Mouse (Mus musculus): ENCODE results near the gene 4930595D18Rik. TPM values are rescaled to one million over a fixed set of nuclear protein-coding genes. Genes with fewer than 3 reads are reported as not detected.

4930595D18Rik gene
- polyA plus RNA-seq, 1 experiment from 2014 or later = not detected

DNA sequence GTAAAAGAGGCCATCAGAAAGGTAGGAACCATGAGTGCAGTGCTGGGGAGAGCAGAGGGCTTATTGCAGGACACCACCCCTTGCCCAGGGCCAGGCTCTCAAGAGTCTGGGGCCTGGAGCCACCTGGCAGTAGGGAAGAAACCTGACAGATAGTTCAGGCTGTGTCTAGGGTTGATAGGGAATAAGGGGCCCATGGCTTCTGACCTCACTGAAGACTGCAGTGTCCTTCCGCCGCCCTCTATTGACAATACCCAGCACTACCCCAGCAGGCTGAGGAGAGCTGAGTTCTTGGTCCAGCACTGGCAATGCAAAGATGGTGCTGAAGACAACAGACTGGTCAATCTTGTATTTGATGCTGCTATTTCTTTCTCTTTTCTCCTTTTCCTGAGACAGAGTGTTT, 47.2 kb downstream of the 4930595D18Rik start:
- ATAC-seq = no peak
- Histone ChIP-seq H3K4me1 (ENCODE audit: control insufficient read depth, insufficient read depth, low read length) (peaks cover 2% of the 10 kb centered on the region), H3K27ac (ENCODE audit: low read length) (no peak overlapping the region), H3K36me3 (ENCODE audit: control insufficient read depth, insufficient read depth, low read length) (no peaks in the 10 kb centered on the region), H3K9me3 (replicated peaks; ENCODE audit: control insufficient read depth, low read length, poor library complexity, severe bottlenecking) (no peaks in the 10 kb centered on the region; the same call in 1 of the 2 replicates), H3K4me2 (ENCODE audit: low read length) (no peak overlapping the region), H3K27me3 (ENCODE audit: control insufficient read depth, insufficient read depth, low read depth, low read length) (no peaks in the 10 kb centered on the region), H3K9ac (ENCODE audit: low read depth, low read length) (no peak overlapping the region), H3K4me3 (ENCODE audit: low read depth, low read length) (no peak overlapping the region)
- 62% methylated on average over 2 of the region's 2 CpGs for WGBS

DNA sequence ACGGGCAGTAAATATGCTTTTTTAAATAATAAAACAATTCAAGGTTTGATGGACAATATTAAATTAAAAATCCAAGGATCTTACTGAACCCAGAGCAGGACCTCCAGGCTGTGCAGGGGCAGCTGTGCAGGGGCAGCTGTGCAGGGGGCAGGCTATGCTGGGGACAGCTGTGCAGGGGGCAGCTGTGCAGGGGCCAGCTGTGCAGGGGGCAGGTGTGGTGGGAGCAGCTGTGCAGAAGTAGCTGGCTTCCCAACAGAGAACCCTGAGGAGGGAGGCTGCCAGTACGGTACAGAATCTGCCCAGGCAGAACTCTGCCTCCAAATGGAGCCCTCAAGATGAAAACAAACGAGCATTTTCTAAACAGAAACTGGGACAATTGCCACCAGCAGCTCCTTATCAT, 48.3 kb downstream of the 4930595D18Rik start:
- no peak overlapping the region for H3K9ac ChIP-seq (ENCODE audit: low read depth, low read length)
- ATAC-seq = no peak
- 66% methylated on average over 3 of the region's 3 CpGs for WGBS
- H3K27ac ChIP-seq (ENCODE audit: low read length) = no peak overlapping the region
- H3K27me3 ChIP-seq (ENCODE audit: control insufficient read depth, insufficient read depth, low read depth, low read length) = no peaks in the 10 kb centered on the region
- H3K4me3 ChIP-seq (ENCODE audit: low read depth, low read length) = no peak overlapping the region
- no peaks in the 10 kb centered on the region for H3K36me3 ChIP-seq (ENCODE audit: control insufficient read depth, insufficient read depth, low read length)
- H3K4me2 ChIP-seq (ENCODE audit: low read length) = no peak overlapping the region
- H3K9me3 ChIP-seq (replicated peaks; ENCODE audit: control insufficient read depth, low read length, poor library complexity, severe bottlenecking) = no peaks in the 10 kb centered on the region; the same call in 1 of the 2 replicates
- H3K4me1 ChIP-seq (ENCODE audit: control insufficient read depth, insufficient read depth, low read length) = peaks cover 2% of the 10 kb centered on the region

DNA sequence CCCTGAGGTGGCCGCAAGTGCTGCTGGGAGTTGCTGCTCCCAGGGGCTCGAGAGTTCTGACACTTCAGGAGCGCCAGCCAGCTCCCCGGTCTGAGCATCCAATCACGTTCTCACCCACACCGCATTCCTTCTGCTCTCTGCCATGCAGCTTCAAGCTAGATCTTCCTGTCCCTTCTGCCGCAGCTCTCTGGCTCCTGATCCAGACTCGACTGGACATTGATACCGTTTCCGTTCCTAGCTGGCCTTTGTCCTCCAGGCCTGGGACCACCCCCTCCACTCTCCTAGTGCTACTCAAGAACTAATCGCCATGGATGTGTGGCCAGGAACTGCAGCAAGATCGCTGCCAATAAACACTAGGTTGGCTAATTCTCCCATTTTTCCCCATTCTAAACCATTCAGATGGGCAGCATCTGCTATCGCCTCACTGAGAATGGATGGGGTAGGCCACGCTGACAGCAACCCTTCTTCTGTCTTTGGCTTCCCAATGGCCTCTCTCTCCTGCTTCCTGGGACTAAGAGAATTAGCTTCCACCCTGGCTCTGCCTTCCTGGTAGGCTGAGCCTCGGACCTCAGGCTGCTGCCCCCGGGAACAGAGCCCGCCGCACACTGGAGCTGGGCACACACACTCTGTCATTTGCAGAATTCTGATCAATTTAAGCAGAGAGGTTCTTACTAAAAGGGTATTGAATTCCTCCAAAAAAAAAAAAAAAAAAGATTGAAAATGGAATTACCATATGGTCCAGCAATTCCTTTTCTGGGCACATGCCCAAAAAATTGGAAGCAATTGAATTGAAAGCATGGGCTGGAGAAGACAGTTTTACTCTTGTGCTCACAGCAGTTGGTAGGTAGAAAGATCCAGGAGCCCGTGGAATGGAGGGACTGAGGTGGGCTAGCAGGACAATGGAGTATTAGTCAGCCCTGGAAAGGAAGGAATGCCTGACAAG, 49.2 kb downstream of the 4930595D18Rik start:
- no peak overlapping the region for H3K4me2 ChIP-seq (ENCODE audit: low read length)
- WGBS = 66% methylated on average over 19 of the region's 19 CpGs
- no peak for ATAC-seq
- H3K36me3 ChIP-seq (ENCODE audit: control insufficient read depth, insufficient read depth, low read length) = no peaks in the 10 kb centered on the region
- peak overlapping the region; percentile 62 for H3K27ac ChIP-seq (ENCODE audit: low read length)
- peaks cover 2% of the 10 kb centered on the region for H3K4me1 ChIP-seq (ENCODE audit: control insufficient read depth, insufficient read depth, low read length)
- no peaks in the 10 kb centered on the region for H3K27me3 ChIP-seq (ENCODE audit: control insufficient read depth, insufficient read depth, low read depth, low read length)
- H3K4me3 ChIP-seq (ENCODE audit: low read depth, low read length) = no peak overlapping the region
- no peak overlapping the region for H3K9ac ChIP-seq (ENCODE audit: low read depth, low read length)
- H3K9me3 ChIP-seq (replicated peaks; ENCODE audit: control insufficient read depth, low read length, poor library complexity, severe bottlenecking) = no peaks in the 10 kb centered on the region; the same call in 1 of the 2 replicates

DNA sequence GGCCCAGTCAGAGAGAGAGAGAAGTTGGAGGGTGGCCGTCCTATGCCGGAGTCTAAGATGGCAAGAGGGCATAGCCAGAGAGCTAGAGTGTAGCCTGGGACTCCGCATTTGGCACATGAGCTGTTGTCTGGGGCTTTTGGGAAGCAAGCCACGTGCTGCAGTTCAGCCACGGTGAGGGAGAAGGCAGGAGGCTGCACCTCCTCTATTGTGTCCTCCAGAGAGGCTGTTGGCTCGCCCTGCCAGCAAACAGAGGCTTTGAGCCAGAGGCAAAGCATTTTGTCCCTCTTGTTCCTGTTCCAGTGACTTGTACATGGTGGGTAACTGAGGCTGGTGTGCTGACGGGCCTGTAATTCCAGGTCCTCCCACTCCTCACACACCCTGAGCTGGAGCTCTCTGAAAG, 50.1 kb downstream of the 4930595D18Rik start:
- H3K36me3 ChIP-seq (ENCODE audit: control insufficient read depth, insufficient read depth, low read length) = no peaks in the 10 kb centered on the region
- WGBS = 75% methylated on average over 7 of the region's 7 CpGs
- H3K4me3 ChIP-seq (ENCODE audit: low read depth, low read length) = no peak overlapping the region
- no peak for ATAC-seq
- no peak overlapping the region; the same call in none of the 2 replicates for H3K27ac ChIP-seq (ENCODE audit: low read length)
- H3K27me3 ChIP-seq (ENCODE audit: control insufficient read depth, insufficient read depth, low read depth, low read length) = no peaks in the 10 kb centered on the region
- no peak overlapping the region for H3K4me2 ChIP-seq (ENCODE audit: low read length)
- H3K9ac ChIP-seq (ENCODE audit: low read depth, low read length) = no peak overlapping the region
- peaks cover 2% of the 10 kb centered on the region for H3K4me1 ChIP-seq (ENCODE audit: control insufficient read depth, insufficient read depth, low read length)
- no peaks in the 10 kb centered on the region; the same call in 1 of the 2 replicates for H3K9me3 ChIP-seq (replicated peaks; ENCODE audit: control insufficient read depth, low read length, poor library complexity, severe bottlenecking)

DNA sequence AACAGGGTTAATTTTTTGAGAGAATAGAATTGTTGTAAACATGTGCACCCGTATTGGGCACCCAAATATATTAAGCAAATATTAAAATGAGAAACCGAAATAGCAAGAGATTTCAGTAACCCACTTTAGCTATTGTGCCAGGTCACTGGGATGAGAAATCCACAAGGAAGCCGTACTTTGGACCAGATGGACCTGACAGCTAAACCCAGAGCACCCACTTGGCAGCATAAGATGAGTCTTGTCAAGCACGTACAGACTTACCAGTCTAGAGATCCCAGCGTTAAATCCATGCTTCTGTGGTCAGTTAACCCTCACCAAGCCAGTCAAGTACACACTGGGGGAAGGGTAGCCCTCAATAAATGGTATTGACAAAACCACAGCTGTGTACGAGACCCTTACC, 58.6 kb downstream of the 4930595D18Rik start:
- WGBS = 68% methylated on average over 6 of the region's 6 CpGs
- H3K4me1 ChIP-seq (ENCODE audit: control insufficient read depth, insufficient read depth, low read length) = peaks cover 11% of the 10 kb centered on the region
- no peak overlapping the region for H3K4me2 ChIP-seq (ENCODE audit: low read length)
- H3K36me3 ChIP-seq (ENCODE audit: control insufficient read depth, insufficient read depth, low read length) = no peaks in the 10 kb centered on the region
- H3K9ac ChIP-seq (ENCODE audit: low read depth, low read length) = no peak overlapping the region
- ATAC-seq = no peak
- no peak overlapping the region for H3K4me3 ChIP-seq (ENCODE audit: low read depth, low read length)
- no peak overlapping the region for H3K27ac ChIP-seq (ENCODE audit: low read length)
- H3K9me3 ChIP-seq (replicated peaks; ENCODE audit: control insufficient read depth, low read length, poor library complexity, severe bottlenecking) = no peaks in the 10 kb centered on the region; the same call in 1 of the 2 replicates
- H3K27me3 ChIP-seq (ENCODE audit: control insufficient read depth, insufficient read depth, low read depth, low read length) = no peaks in the 10 kb centered on the region

DNA sequence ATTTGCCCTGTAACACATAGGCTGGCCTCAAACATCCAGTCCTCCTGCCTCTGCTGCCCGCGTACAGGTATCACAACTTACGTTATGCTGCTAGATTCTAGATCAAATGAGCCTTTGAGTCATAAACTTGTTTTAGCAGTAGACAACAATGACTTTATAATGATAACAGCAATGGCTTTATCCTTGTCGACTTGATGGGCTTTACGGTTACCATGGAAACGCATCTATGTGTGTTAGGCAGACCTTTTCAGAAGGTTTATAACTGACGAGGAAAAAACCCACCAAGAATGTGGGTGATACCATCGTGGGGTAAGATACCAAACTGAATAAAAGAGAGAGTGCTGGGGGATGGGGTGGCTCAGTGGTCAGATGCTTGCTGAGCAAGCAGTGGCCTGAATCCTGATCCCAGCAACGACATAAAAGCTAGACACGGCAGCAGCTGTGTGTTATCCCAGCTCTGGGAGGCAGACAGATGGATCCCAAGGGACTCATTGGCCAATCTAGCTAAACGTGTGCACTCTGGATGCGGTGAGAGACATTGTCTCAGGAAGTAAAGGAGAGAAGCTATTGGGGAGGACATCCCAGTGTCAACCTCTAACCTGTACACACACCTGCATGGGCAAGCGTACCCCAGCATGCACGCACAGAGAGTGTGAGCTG, 59.6 kb downstream of the 4930595D18Rik start:
- H3K9ac ChIP-seq (ENCODE audit: low read depth, low read length) = 0 out of 2 replicates have a peak overlapping the region, but pooled peaks have one; percentile 12
- H3K27ac ChIP-seq (ENCODE audit: low read length) = peak overlapping the region; percentile 62
- 0 out of 2 replicates have a peak overlapping the region, but pooled peaks have one; percentile 21 for H3K4me2 ChIP-seq (ENCODE audit: low read length)
- no peaks in the 10 kb centered on the region for H3K27me3 ChIP-seq (ENCODE audit: control insufficient read depth, insufficient read depth, low read depth, low read length)
- 55% methylated on average over 14 of the region's 14 CpGs for WGBS
- no peak overlapping the region for H3K4me3 ChIP-seq (ENCODE audit: low read depth, low read length)
- H3K9me3 ChIP-seq (replicated peaks; ENCODE audit: control insufficient read depth, low read length, poor library complexity, severe bottlenecking) = no peaks in the 10 kb centered on the region; the same call in 1 of the 2 replicates
- peak; percentile 45; the same call in 1 of the 2 replicates for ATAC-seq
- peaks cover 11% of the 10 kb centered on the region for H3K4me1 ChIP-seq (ENCODE audit: control insufficient read depth, insufficient read depth, low read length)
- H3K36me3 ChIP-seq (ENCODE audit: control insufficient read depth, insufficient read depth, low read length) = no peaks in the 10 kb centered on the region

DNA sequence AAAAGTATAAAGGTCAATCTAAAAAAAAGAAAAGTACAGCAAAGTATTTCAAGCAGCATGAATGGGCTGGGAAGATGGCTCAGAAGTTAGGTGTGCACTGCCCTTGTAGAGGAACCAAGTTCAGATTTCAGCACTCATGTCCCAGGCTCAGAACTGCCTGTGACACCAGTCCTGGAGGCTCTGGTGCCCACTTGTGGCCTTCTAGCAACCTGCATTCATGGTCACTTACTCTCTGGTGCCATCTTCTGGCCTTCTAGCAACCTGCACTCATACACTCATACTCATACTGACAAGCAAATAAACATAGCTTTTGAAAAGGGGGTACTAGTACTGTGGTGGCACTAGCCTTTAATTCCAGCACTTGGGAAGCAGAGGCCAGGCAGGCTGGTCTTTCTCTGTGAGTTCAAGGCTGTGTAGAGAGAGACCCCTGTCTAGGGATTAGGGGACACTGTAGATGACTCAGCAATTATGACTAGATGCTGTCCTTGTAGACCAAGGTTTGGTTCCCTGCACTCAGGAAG, 61.9 kb downstream of the 4930595D18Rik start:
- H3K4me3 ChIP-seq (ENCODE audit: low read depth, low read length) = no peak overlapping the region
- peaks cover 11% of the 10 kb centered on the region for H3K4me1 ChIP-seq (ENCODE audit: control insufficient read depth, insufficient read depth, low read length)
- no peak overlapping the region for H3K4me2 ChIP-seq (ENCODE audit: low read length)
- H3K36me3 ChIP-seq (ENCODE audit: control insufficient read depth, insufficient read depth, low read length) = peaks cover 2% of the 10 kb centered on the region; the same call in 1 of the 2 replicates
- no peaks in the 10 kb centered on the region for H3K27me3 ChIP-seq (ENCODE audit: control insufficient read depth, insufficient read depth, low read depth, low read length)
- no peak for ATAC-seq
- H3K27ac ChIP-seq (ENCODE audit: low read length) = no peak overlapping the region
- no peak overlapping the region for H3K9ac ChIP-seq (ENCODE audit: low read depth, low read length)
- H3K9me3 ChIP-seq (replicated peaks; ENCODE audit: control insufficient read depth, low read length, poor library complexity, severe bottlenecking) = no peaks in the 10 kb centered on the region; the same call in 1 of the 2 replicates

DNA sequence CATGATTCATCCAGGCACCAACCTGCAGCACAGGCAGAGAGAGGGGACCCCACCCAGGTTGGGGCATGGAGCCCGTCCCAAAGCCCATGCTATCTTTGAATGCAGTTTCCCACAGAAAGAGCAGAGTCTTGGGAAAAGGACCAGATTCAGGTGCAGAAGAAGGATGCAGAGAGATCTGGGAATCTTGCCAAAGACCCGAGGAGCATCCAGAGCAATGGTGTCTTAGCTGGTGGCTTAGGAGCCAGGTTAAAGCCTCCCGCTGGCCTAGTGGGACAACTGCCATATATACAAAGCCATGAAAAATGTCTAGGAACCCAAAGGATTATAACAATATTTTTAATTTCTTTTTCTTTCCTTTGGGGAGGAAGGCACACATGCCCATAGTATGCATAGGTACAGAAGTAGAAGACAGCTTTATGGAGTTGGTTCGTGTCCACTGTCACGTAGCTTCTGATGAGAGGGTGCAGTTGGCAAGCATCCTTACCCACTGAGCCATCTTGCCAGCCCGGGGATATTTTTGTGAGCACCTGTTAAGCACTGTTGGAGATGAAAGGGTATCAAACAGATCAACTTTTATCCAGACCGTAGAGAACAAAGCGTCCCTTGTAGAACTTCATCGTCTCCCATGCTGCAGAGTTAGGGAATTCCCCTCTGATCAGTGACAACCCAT, 63.2 kb downstream of the 4930595D18Rik start:
- 92% methylated on average over 9 of the region's 9 CpGs for WGBS
- no peak overlapping the region for H3K4me2 ChIP-seq (ENCODE audit: low read length)

More for the DNA sequence above, 63.2 kb downstream of the 4930595D18Rik start:
- H3K27me3 ChIP-seq (ENCODE audit: control insufficient read depth, insufficient read depth, low read depth, low read length) = no peaks in the 10 kb centered on the region
- no peak overlapping the region for H3K27ac ChIP-seq (ENCODE audit: low read length)
- peaks cover 9% of the 10 kb centered on the region; the same call in 1 of the 2 replicates for H3K36me3 ChIP-seq (ENCODE audit: control insufficient read depth, insufficient read depth, low read length)
- no peak overlapping the region for H3K4me3 ChIP-seq (ENCODE audit: low read depth, low read length)
- no peak for ATAC-seq
- peaks cover 11% of the 10 kb centered on the region for H3K4me1 ChIP-seq (ENCODE audit: control insufficient read depth, insufficient read depth, low read length)
- no peak overlapping the region for H3K9ac ChIP-seq (ENCODE audit: low read depth, low read length)
- H3K9me3 ChIP-seq (replicated peaks; ENCODE audit: control insufficient read depth, low read length, poor library complexity, severe bottlenecking) = no peaks in the 10 kb centered on the region; the same call in 1 of the 2 replicates

Data from midbrain, embryonic 16.5 days (tissue).